Mouse (Mus musculus): ENCODE measurements around the gene Dop1a. TPM values are rescaled to one million over a fixed set of nuclear protein-coding genes. Genes with fewer than 3 reads are reported as not detected.
"Not testable (repeated sequence)": the region's sequence is repeated elsewhere in the genome, so short reads cannot be mapped to it uniquely, and the experiment has no call there.

The Dop1a gene
- polyA plus RNA-seq, 1 experiment from 2014 or later = 16.8 TPM

DNA sequence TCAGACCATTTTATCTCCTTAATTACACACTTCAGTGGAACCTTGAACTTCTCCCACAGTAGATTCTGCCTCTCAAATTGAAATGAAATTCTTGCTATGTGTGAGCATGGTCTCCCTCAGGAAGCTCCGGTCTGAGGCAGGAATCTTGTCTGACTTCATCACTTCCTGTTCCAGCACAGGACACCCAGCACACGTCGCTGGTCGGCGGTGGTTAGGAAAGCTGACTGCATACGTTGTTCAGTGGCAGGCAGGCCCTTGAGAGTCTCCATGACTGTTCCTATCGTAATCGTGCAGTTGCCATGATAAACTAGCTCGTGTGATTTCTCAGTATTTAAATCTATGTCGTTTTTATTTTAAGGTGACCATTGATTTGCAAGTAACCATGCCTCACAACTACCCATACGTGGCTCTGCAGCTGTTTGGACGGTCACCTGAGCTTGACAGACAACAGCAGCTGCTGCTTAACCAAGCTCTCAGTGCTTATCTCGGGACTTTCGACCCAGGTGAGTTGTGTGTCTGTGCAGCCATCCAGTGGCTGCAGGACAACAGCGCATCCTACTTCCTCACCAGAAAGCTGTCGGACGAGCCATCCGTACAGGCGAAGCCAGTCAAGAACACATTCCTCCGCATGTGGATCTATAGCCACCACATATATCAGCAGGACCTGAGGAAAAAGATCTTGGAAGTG lies 106.8 kb downstream of the Dop1a start:
- H3K27me3 ChIP-seq (ENCODE audit: control insufficient read depth, insufficient read depth, low read length) = no peaks in the 10 kb centered on the region
- peaks cover 5% of the 10 kb centered on the region; the same call in 1 of the 2 replicates for H3K4me1 ChIP-seq (replicated peaks; ENCODE audit: control insufficient read depth, insufficient read depth, low read length)
- H3K4me3 ChIP-seq (ENCODE audit: low read depth, low read length) = no peak overlapping the region
- H3K9ac ChIP-seq (ENCODE audit: low read length) = no peak overlapping the region
- H3K27ac ChIP-seq (ENCODE audit: low read depth, low read length) = no peak overlapping the region
- no peak overlapping the region for H3K4me2 ChIP-seq (ENCODE audit: low read depth, low read length, severe bottlenecking)
- peak; percentile 38 for DNase-seq (ENCODE audit: low spot score)
- no peaks in the 10 kb centered on the region for H3K9me3 ChIP-seq (ENCODE audit: control insufficient read depth, low read length)
- no peak for ATAC-seq (replicated peaks; ENCODE audit: low FRiP score)
- WGBS = 85% methylated on average over 20 of the region's 20 CpGs
- H3K36me3 ChIP-seq (ENCODE audit: control insufficient read depth, insufficient read depth, low read length) = no peaks in the 10 kb centered on the region; the same call in 1 of the 2 replicates

DNA sequence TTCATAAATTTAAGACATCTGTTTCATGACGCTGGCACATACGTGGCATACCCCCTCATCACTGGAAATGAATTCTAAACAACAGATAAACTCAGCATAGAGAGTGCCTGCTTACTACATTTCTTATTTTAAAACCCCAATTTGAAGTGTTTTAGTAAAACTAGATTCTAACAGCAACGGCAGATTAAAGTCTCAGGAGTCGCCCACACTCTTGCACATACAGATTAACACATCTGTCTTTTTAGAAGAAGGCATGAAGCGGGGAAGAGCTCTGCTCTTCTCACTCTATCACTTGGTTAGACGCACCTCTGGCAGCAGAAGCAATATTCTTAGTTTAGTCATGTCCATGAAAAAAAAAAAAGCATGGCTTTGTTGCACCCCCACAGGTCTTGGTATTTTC lies 108.2 kb downstream of the Dop1a start:
- no peak for ATAC-seq (replicated peaks; ENCODE audit: low FRiP score)
- H3K27me3 ChIP-seq (ENCODE audit: control insufficient read depth, insufficient read depth, low read length) = no peaks in the 10 kb centered on the region
- H3K4me3 ChIP-seq (ENCODE audit: low read depth, low read length) = no peak overlapping the region
- WGBS = 92% methylated on average over 6 of the region's 6 CpGs
- peaks cover 5% of the 10 kb centered on the region; the same call in 1 of the 2 replicates for H3K4me1 ChIP-seq (replicated peaks; ENCODE audit: control insufficient read depth, insufficient read depth, low read length)
- DNase-seq (ENCODE audit: low spot score) = no peak
- no peak overlapping the region for H3K4me2 ChIP-seq (ENCODE audit: low read depth, low read length, severe bottlenecking)
- no peaks in the 10 kb centered on the region for H3K9me3 ChIP-seq (ENCODE audit: control insufficient read depth, low read length)
- H3K9ac ChIP-seq (ENCODE audit: low read length) = no peak overlapping the region
- no peaks in the 10 kb centered on the region for H3K36me3 ChIP-seq (ENCODE audit: control insufficient read depth, insufficient read depth, low read length)
- H3K27ac ChIP-seq (ENCODE audit: low read depth, low read length) = no peak overlapping the region

DNA sequence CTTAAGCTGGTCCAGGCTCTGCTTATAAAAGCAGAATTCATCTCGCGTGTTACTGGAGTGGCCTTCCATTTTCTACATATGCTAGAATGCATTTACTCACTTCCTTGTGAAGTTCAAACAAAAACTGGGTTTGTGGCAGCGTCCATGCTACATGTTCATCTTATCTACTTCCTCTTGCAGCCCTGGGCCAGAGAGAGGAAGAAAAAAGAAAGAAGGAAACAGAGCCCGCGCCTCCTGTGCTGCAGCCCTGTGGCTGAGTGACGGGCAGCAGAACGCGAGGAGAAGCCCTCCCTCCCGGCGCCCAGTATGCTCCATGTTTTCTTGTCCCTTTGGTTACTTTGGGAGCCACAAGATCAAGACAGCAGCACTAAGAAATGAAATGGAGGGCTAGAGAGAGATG lies 112.7 kb downstream of the Dop1a start:
- DNase-seq (ENCODE audit: low spot score) (no peak), ATAC-seq (replicated peaks; ENCODE audit: low FRiP score) (no peak)

DNA sequence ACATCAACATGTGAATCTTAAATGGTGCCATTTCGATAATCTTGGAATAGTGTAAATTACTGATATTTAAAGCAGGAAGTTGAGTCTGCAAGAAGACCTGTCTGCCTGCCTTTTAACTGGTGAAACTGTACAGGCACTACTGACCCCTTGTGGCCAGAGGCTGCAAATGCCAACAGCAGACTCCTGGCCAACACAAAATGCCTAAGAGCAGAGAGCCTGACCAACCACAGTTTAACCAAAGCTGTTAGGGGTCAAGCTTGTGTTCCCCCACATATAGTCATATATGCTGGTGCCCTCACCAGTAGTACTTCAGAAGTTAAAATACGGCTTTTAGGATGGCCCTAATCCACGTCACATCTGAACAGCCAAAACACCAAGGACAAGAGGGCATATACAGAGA lies 116.8 kb downstream of the Dop1a start:
- H3K36me3 ChIP-seq (ENCODE audit: control insufficient read depth, insufficient read depth, low read length) = no peaks in the 10 kb centered on the region
- H3K27me3 ChIP-seq (ENCODE audit: control insufficient read depth, insufficient read depth, low read length) = no peaks in the 10 kb centered on the region
- no peaks in the 10 kb centered on the region for H3K9me3 ChIP-seq (ENCODE audit: control insufficient read depth, low read length)
- no peak overlapping the region for H3K4me2 ChIP-seq (ENCODE audit: low read depth, low read length, severe bottlenecking)
- ATAC-seq (replicated peaks; ENCODE audit: low FRiP score) (peak; percentile 53), DNase-seq (ENCODE audit: low spot score) (peak; percentile 79)
- no peak overlapping the region for H3K4me3 ChIP-seq (ENCODE audit: low read depth, low read length)
- no peaks in the 10 kb centered on the region for H3K4me1 ChIP-seq (replicated peaks; ENCODE audit: control insufficient read depth, insufficient read depth, low read length)
- WGBS = 53% methylated on average over 3 of the region's 3 CpGs
- H3K9ac ChIP-seq (ENCODE audit: low read length) = no peak overlapping the region
- no peak overlapping the region for H3K27ac ChIP-seq (ENCODE audit: low read depth, low read length)

More for the DNA sequence above, 112.7 kb downstream of the Dop1a start:
- H3K27me3 ChIP-seq (ENCODE audit: control insufficient read depth, insufficient read depth, low read length) = no peaks in the 10 kb centered on the region
- no peak overlapping the region for H3K27ac ChIP-seq (ENCODE audit: low read depth, low read length)
- WGBS = 94% methylated on average over 10 of the region's 10 CpGs
- no peaks in the 10 kb centered on the region for H3K36me3 ChIP-seq (ENCODE audit: control insufficient read depth, insufficient read depth, low read length)
- no peak overlapping the region for H3K4me3 ChIP-seq (ENCODE audit: low read depth, low read length)
- no peaks in the 10 kb centered on the region for H3K9me3 ChIP-seq (ENCODE audit: control insufficient read depth, low read length)
- no peak overlapping the region for H3K9ac ChIP-seq (ENCODE audit: low read length)
- H3K4me2 ChIP-seq (ENCODE audit: low read depth, low read length, severe bottlenecking) = no peak overlapping the region
- H3K4me1 ChIP-seq (replicated peaks; ENCODE audit: control insufficient read depth, insufficient read depth, low read length) = no peaks in the 10 kb centered on the region

DNA sequence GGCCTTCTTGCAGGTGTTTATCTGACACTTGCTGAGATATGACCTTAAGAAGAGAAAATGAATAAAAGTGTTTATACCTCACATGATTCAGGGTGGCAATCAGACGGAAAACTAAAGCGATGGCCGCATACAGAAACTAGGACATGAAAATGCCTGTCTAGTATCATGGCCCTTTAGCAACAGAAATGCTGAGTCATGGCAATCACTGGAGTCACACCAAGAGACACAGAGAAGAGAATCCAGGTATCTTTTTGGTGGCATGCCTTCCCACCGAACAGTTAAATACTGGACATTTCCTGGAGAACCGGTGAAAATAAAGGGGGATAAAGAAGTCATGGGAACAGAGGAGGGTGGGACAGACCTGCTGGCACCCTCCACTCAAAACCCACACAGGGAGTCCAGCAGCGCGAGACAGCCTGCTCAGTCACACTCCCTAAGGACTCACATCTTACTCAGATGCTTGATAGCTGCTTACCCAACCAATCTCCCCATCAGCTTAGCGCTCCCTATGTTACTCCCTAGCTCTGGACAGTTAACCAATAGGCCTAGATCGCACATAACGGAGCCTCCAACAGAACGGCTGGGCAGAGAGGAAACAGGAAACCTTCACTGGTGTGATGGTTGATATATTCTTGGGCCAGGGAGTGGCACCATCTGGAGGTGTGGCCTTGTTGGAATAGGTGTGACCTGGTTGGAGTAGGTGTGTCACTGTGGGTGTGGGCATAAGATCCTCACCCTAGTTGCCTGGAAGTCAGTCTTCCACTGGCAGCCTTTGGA lies 120.3 kb downstream of the Dop1a start:
- 94% methylated on average over 11 of the region's 11 CpGs for WGBS
- H3K36me3 ChIP-seq (ENCODE audit: control insufficient read depth, insufficient read depth, low read length) = no peaks in the 10 kb centered on the region
- no peaks in the 10 kb centered on the region for H3K27me3 ChIP-seq (ENCODE audit: control insufficient read depth, insufficient read depth, low read length)
- no peaks in the 10 kb centered on the region for H3K4me1 ChIP-seq (replicated peaks; ENCODE audit: control insufficient read depth, insufficient read depth, low read length)
- H3K9me3 ChIP-seq (ENCODE audit: control insufficient read depth, low read length) = no peaks in the 10 kb centered on the region
- no peak overlapping the region for H3K4me3 ChIP-seq (ENCODE audit: low read depth, low read length)
- no peak overlapping the region for H3K9ac ChIP-seq (ENCODE audit: low read length)
- DNase-seq (ENCODE audit: low spot score) (no peak), ATAC-seq (replicated peaks; ENCODE audit: low FRiP score) (no peak)
- no peak overlapping the region for H3K4me2 ChIP-seq (ENCODE audit: low read depth, low read length, severe bottlenecking)
- no peak overlapping the region for H3K27ac ChIP-seq (ENCODE audit: low read depth, low read length)

DNA sequence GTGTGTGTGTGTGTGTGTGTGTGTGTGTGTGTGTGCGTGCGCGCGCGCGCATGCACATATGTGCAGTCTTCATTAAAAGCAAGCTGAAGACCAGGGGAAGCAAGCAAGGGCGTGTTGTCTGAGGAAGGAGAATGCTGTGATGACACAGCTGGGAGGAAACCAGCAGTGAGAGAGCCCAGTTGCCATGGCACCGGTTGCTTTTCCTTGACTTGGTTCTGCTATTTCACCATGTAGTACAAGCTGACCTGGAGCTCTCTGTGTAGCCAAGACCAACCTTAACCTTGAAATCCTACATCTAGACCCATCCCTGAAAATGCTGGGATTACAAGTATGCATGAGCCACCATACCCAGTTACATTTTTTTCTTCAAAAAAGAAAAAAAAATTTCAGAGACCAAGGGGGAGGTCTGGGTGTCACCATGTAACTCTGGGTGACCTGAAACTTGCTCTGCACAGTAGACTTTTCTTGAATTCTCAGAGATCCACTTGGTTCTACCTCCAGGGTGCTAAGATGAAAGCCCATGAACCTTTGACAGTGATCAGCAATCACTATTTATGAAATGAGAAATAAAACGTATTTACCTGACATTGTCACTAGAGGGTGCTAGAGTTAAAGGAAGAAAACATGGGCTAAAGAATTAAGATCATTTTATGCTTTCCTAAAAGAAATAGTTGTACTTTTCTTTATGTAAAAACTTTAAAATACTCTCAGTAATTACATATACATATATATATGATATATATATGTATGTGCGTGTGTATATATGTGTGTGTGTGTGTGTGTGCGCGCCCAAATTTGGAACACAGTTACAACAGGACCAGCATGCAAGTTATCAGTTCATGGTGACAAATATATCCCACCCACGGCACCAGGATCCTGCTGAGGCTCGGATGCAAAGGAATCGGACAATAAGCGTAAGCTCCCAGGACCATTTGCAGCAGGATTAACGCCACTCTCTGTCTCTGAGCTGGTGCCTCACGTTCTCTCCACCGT lies 126.0 kb downstream of the Dop1a start:
- Histone ChIP-seq H3K9ac (ENCODE audit: low read length) (no peak overlapping the region), H3K4me1 (replicated peaks; ENCODE audit: control insufficient read depth, insufficient read depth, low read length) (no peaks in the 10 kb centered on the region), H3K4me2 (ENCODE audit: low read depth, low read length, severe bottlenecking) (no peak overlapping the region), H3K27ac (ENCODE audit: low read depth, low read length) (no peak overlapping the region), H3K4me3 (ENCODE audit: low read depth, low read length) (no peak overlapping the region), H3K27me3 (ENCODE audit: control insufficient read depth, insufficient read depth, low read length) (no peaks in the 10 kb centered on the region), H3K36me3 (ENCODE audit: control insufficient read depth, insufficient read depth, low read length) (no peaks in the 10 kb centered on the region), H3K9me3 (ENCODE audit: control insufficient read depth, low read length) (no peaks in the 10 kb centered on the region)
- peak; percentile 46; the same call in 1 of the 2 replicates for ATAC-seq (replicated peaks; ENCODE audit: low FRiP score)
- WGBS = 80% methylated on average over 19 of the region's 19 CpGs
- DNase-seq (ENCODE audit: low spot score) = no peak

DNA sequence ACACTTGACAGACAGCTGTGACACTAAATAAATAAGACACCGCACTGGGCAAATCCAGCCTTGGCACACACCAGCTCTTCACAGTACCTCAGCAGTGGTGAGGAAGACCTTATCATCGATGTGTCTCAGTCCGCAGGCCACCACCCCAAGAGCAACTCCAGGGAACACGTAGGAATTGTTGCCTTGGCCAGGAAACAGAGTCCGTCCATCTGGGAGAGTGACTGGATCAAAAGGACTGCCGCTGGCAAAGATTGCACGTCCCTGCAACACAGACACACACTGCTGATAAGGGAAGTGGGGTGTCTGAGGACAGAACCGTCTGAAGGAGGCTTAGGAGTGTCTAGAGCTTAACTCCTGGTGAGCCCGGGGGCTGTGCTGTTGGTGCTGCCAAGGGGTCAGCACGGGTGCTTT lies 127.4 kb downstream of the Dop1a start:
- not testable (repeated sequence) for DNase-seq (ENCODE audit: low spot score); H3K9ac ChIP-seq (ENCODE audit: low read length); H3K9me3 ChIP-seq (ENCODE audit: control insufficient read depth, low read length); ATAC-seq (replicated peaks; ENCODE audit: low FRiP score); H3K27ac ChIP-seq (ENCODE audit: low read depth, low read length); H3K4me1 ChIP-seq (replicated peaks; ENCODE audit: control insufficient read depth, insufficient read depth, low read length); H3K27me3 ChIP-seq (ENCODE audit: control insufficient read depth, insufficient read depth, low read length); H3K4me3 ChIP-seq (ENCODE audit: low read depth, low read length); H3K4me2 ChIP-seq (ENCODE audit: low read depth, low read length, severe bottlenecking); H3K36me3 ChIP-seq (ENCODE audit: control insufficient read depth, insufficient read depth, low read length)
- 82% methylated on average over 9 of the region's 10 CpGs for whole genome bisulfite sequencing

DNA sequence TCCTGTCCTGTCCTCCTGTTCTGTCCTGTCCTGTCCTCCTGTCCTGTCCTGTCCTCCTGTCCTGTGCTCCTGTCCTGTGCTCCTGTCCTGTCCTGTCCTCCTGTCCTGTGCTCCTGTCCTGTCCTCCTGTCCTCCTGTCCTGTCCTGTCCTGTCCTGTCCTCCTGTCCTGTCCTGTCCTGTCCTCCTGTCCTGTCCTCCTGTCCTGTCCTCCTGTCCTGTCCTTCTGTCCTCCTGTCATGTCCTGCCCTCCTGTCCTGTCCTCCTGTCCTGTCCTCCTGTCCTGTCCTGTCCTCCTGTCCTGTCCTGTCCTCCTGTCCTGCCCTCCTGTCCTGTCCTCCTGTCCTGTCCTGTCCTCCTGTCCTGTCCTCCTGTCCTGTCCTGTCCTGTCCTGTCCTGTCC lies 130.0 kb downstream of the Dop1a start:
- H3K27me3 ChIP-seq (ENCODE audit: control insufficient read depth, insufficient read depth, low read length); DNase-seq (ENCODE audit: low spot score); ATAC-seq (replicated peaks; ENCODE audit: low FRiP score); H3K36me3 ChIP-seq (ENCODE audit: control insufficient read depth, insufficient read depth, low read length); H3K9ac ChIP-seq (ENCODE audit: low read length); H3K4me1 ChIP-seq (replicated peaks; ENCODE audit: control insufficient read depth, insufficient read depth, low read length); H3K4me2 ChIP-seq (ENCODE audit: low read depth, low read length, severe bottlenecking); H3K9me3 ChIP-seq (ENCODE audit: control insufficient read depth, low read length); H3K4me3 ChIP-seq (ENCODE audit: low read depth, low read length); H3K27ac ChIP-seq (ENCODE audit: low read depth, low read length): not testable (repeated sequence)

Measured in forebrain, embryonic 11.5 days (tissue).